Mouse (Mus musculus): ENCODE measurements around the gene Sema4d. TPM values are rescaled to one million over a fixed set of nuclear protein-coding genes. Genes with fewer than 3 reads are reported as not detected.

The Sema4d gene
- polyA plus RNA-seq, 1 experiment = 24.6 TPM

- Histone ChIP-seq H3K4me3 (ENCODE audit: low read depth, low read length) (no peak overlapping the region), H3K9me3 (replicated peaks; ENCODE audit: control insufficient read depth, insufficient read depth, low read length, poor library complexity, severe bottlenecking) (no peaks in the 10 kb centered on the region), H3K27me3 (ENCODE audit: control insufficient read depth, insufficient read depth, low read length, poor library complexity, severe bottlenecking) (no peaks in the 10 kb centered on the region), H3K4me1 (ENCODE audit: control insufficient read depth, insufficient read depth, low read length) (no peaks in the 10 kb centered on the region), H3K36me3 (ENCODE audit: control insufficient read depth, insufficient read depth, low read length, poor library complexity, severe bottlenecking) (no peaks in the 10 kb centered on the region), H3K27ac (ENCODE audit: insufficient read depth, low read length) (no peak overlapping the region), H3K9ac (ENCODE audit: low read depth, poor library complexity, severe bottlenecking) (no peak overlapping the region)
- TF ChIP-seq CTCF (IDR thresholded peaks at IDR 0.05; ENCODE audit: low read depth, low read length) (no peak), POLR2A (IDR thresholded peaks at IDR 0.05; ENCODE audit: insufficient read depth, low read length) (no peak), EP300 (IDR thresholded peaks at IDR 0.05; ENCODE audit: insufficient read depth, low read depth, low read length) (no peak)
Measured at GRCm38 (mm10) chr13:51787858-51788257, 5.7 kb downstream of the Sema4d start.

- no peak overlapping the region for H3K4me3 ChIP-seq (ENCODE audit: low read depth, low read length)
- no peaks in the 10 kb centered on the region for H3K36me3 ChIP-seq (ENCODE audit: control insufficient read depth, insufficient read depth, low read length, poor library complexity, severe bottlenecking)
- no peaks in the 10 kb centered on the region for H3K9me3 ChIP-seq (replicated peaks; ENCODE audit: control insufficient read depth, insufficient read depth, low read length, poor library complexity, severe bottlenecking)
- no peaks in the 10 kb centered on the region for H3K27me3 ChIP-seq (ENCODE audit: control insufficient read depth, insufficient read depth, low read length, poor library complexity, severe bottlenecking)
- no peak overlapping the region for H3K27ac ChIP-seq (ENCODE audit: insufficient read depth, low read length)
- peaks cover 2% of the 10 kb centered on the region for H3K4me1 ChIP-seq (ENCODE audit: control insufficient read depth, insufficient read depth, low read length)
- no peak overlapping the region for H3K9ac ChIP-seq (ENCODE audit: low read depth, poor library complexity, severe bottlenecking)
- TF ChIP-seq EP300 (IDR thresholded peaks at IDR 0.05; ENCODE audit: insufficient read depth, low read depth, low read length) (no peak), CTCF (IDR thresholded peaks at IDR 0.05; ENCODE audit: low read depth, low read length) (no peak), POLR2A (IDR thresholded peaks at IDR 0.05; ENCODE audit: insufficient read depth, low read length) (no peak)
Measured at GRCm38 (mm10) chr13:51786616-51787015, 6.9 kb downstream of the Sema4d start.

GRCm38 (mm10) chr13:51784476-51784875 lies 9.1 kb downstream of the Sema4d start:
- Histone ChIP-seq H3K9ac (ENCODE audit: low read depth, poor library complexity, severe bottlenecking) (no peak overlapping the region), H3K27me3 (ENCODE audit: control insufficient read depth, insufficient read depth, low read length, poor library complexity, severe bottlenecking) (no peaks in the 10 kb centered on the region), H3K4me3 (ENCODE audit: low read depth, low read length) (no peak overlapping the region), H3K27ac (ENCODE audit: insufficient read depth, low read length) (no peak overlapping the region), H3K4me1 (ENCODE audit: control insufficient read depth, insufficient read depth, low read length) (peaks cover 4% of the 10 kb centered on the region), H3K36me3 (ENCODE audit: control insufficient read depth, insufficient read depth, low read length, poor library complexity, severe bottlenecking) (no peaks in the 10 kb centered on the region), H3K9me3 (replicated peaks; ENCODE audit: control insufficient read depth, insufficient read depth, low read length, poor library complexity, severe bottlenecking) (no peaks in the 10 kb centered on the region)
- no peak for TF ChIP-seq EP300 (IDR thresholded peaks at IDR 0.05; ENCODE audit: insufficient read depth, low read depth, low read length)
- no peak for TF ChIP-seq CTCF (IDR thresholded peaks at IDR 0.05; ENCODE audit: low read depth, low read length)
- TF ChIP-seq POLR2A (IDR thresholded peaks at IDR 0.05; ENCODE audit: insufficient read depth, low read length) = no peak

GRCm38 (mm10) chr13:51783857-51784256 lies 9.7 kb downstream of the Sema4d start:
- H3K9ac ChIP-seq (ENCODE audit: low read depth, poor library complexity, severe bottlenecking) = no peak overlapping the region
- no peaks in the 10 kb centered on the region for H3K27me3 ChIP-seq (ENCODE audit: control insufficient read depth, insufficient read depth, low read length, poor library complexity, severe bottlenecking)
- no peak overlapping the region for H3K4me3 ChIP-seq (ENCODE audit: low read depth, low read length)
- H3K9me3 ChIP-seq (replicated peaks; ENCODE audit: control insufficient read depth, insufficient read depth, low read length, poor library complexity, severe bottlenecking) = no peaks in the 10 kb centered on the region
- H3K4me1 ChIP-seq (ENCODE audit: control insufficient read depth, insufficient read depth, low read length) = peaks cover 4% of the 10 kb centered on the region
- no peak overlapping the region for H3K27ac ChIP-seq (ENCODE audit: insufficient read depth, low read length)
- no peaks in the 10 kb centered on the region for H3K36me3 ChIP-seq (ENCODE audit: control insufficient read depth, insufficient read depth, low read length, poor library complexity, severe bottlenecking)
- TF ChIP-seq EP300 (IDR thresholded peaks at IDR 0.05; ENCODE audit: insufficient read depth, low read depth, low read length) = no peak
- no peak for TF ChIP-seq CTCF (IDR thresholded peaks at IDR 0.05; ENCODE audit: low read depth, low read length)
- no peak for TF ChIP-seq POLR2A (IDR thresholded peaks at IDR 0.05; ENCODE audit: insufficient read depth, low read length)

- peaks cover 4% of the 10 kb centered on the region for H3K4me1 ChIP-seq (ENCODE audit: control insufficient read depth, insufficient read depth, low read length)
- no peak overlapping the region for H3K4me3 ChIP-seq (ENCODE audit: low read depth, low read length)
- no peaks in the 10 kb centered on the region for H3K36me3 ChIP-seq (ENCODE audit: control insufficient read depth, insufficient read depth, low read length, poor library complexity, severe bottlenecking)
- no peak overlapping the region for H3K9ac ChIP-seq (ENCODE audit: low read depth, poor library complexity, severe bottlenecking)
- no peak overlapping the region for H3K27ac ChIP-seq (ENCODE audit: insufficient read depth, low read length)
- no peaks in the 10 kb centered on the region for H3K27me3 ChIP-seq (ENCODE audit: control insufficient read depth, insufficient read depth, low read length, poor library complexity, severe bottlenecking)
- H3K9me3 ChIP-seq (replicated peaks; ENCODE audit: control insufficient read depth, insufficient read depth, low read length, poor library complexity, severe bottlenecking) = no peaks in the 10 kb centered on the region
- no peak for TF ChIP-seq CTCF (IDR thresholded peaks at IDR 0.05; ENCODE audit: low read depth, low read length)
- TF ChIP-seq POLR2A (IDR thresholded peaks at IDR 0.05; ENCODE audit: insufficient read depth, low read length) = no peak
- TF ChIP-seq EP300 (IDR thresholded peaks at IDR 0.05; ENCODE audit: insufficient read depth, low read depth, low read length) = no peak
Measured at GRCm38 (mm10) chr13:51780509-51781155, 12.9 kb downstream of the Sema4d start.
